Mouse (Mus musculus): Measurements from ENCODE around the gene Smoc1. TPM values are rescaled to one million over a fixed set of nuclear protein-coding genes. Genes with fewer than 3 reads are reported as not detected.

Gene Smoc1
- polyA plus RNA-seq, 1 experiment from 2014 or later = 7.9 TPM

DNA sequence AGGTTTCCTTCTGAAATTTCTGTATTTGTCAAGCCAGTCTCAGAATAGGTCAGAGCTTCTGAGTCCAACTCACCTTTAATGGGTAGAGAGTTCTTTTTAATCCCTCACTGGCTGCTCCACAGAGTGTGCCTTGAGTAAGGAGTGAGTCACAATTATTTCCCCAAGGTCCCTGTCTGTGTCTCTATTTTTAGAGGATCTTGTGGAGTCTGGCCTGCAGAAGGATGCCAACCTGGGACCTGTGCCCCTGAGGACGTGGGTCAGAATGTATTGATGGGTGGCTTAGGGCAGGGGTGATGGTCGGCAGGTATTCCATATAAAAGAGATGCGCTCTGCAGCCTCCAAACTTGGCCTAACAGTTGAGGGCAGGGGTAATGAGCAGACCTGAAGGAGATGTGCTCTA is 115.6 kb downstream of the Smoc1 start:
- Histone ChIP-seq H3K9ac (ENCODE audit: low read length) (no peak overlapping the region), H3K4me1 (ENCODE audit: control insufficient read depth, insufficient read depth, low read length) (no peaks in the 10 kb centered on the region), H3K4me3 (replicated peaks; ENCODE audit: low read length) (no peak overlapping the region), H3K36me3 (ENCODE audit: control insufficient read depth, insufficient read depth, low read length) (no peaks in the 10 kb centered on the region), H3K9me3 (replicated peaks; ENCODE audit: control insufficient read depth, low read length) (no peaks in the 10 kb centered on the region), H3K27ac (ENCODE audit: low read length) (no peak overlapping the region), H3K4me2 (ENCODE audit: low read depth, low read length) (no peak overlapping the region), H3K27me3 (ENCODE audit: control insufficient read depth, insufficient read depth, low read length) (no peaks in the 10 kb centered on the region)
- 86% methylated on average over 3 of the region's 3 CpGs for WGBS
- ATAC-seq (ENCODE audit: insufficient read depth, low FRiP score) = no peak

DNA sequence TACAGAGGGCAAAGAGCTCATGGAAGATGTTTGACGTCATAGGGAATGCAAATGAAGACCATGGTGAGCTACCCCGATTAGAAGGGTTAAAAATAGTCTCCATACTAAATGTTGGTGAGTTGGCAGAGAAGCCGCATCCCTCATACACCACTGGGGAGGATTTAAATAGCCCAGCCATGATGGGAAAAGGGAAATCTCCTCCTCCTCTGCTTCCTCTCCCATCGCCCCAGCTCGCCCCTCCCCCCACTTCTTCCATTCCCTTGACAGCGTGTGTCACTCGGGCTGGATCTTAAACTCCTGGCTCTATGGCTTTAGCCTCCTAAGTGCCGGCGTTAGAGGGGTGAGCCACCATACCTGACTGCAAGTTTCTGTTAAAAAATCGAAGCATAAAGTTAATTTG is 117.6 kb downstream of the Smoc1 start:
- ATAC-seq (ENCODE audit: insufficient read depth, low FRiP score) = no peak
- WGBS = 51% methylated on average over 10 of the region's 10 CpGs
- H3K4me3 ChIP-seq (replicated peaks; ENCODE audit: low read length) = no peak overlapping the region
- no peak overlapping the region for H3K9ac ChIP-seq (ENCODE audit: low read length)
- no peaks in the 10 kb centered on the region for H3K9me3 ChIP-seq (replicated peaks; ENCODE audit: control insufficient read depth, low read length)
- H3K36me3 ChIP-seq (ENCODE audit: control insufficient read depth, insufficient read depth, low read length) = no peaks in the 10 kb centered on the region
- no peak overlapping the region for H3K27ac ChIP-seq (ENCODE audit: low read length)
- H3K4me1 ChIP-seq (ENCODE audit: control insufficient read depth, insufficient read depth, low read length) = no peaks in the 10 kb centered on the region
- H3K27me3 ChIP-seq (ENCODE audit: control insufficient read depth, insufficient read depth, low read length) = no peaks in the 10 kb centered on the region
- H3K4me2 ChIP-seq (ENCODE audit: low read depth, low read length) = no peak overlapping the region

DNA sequence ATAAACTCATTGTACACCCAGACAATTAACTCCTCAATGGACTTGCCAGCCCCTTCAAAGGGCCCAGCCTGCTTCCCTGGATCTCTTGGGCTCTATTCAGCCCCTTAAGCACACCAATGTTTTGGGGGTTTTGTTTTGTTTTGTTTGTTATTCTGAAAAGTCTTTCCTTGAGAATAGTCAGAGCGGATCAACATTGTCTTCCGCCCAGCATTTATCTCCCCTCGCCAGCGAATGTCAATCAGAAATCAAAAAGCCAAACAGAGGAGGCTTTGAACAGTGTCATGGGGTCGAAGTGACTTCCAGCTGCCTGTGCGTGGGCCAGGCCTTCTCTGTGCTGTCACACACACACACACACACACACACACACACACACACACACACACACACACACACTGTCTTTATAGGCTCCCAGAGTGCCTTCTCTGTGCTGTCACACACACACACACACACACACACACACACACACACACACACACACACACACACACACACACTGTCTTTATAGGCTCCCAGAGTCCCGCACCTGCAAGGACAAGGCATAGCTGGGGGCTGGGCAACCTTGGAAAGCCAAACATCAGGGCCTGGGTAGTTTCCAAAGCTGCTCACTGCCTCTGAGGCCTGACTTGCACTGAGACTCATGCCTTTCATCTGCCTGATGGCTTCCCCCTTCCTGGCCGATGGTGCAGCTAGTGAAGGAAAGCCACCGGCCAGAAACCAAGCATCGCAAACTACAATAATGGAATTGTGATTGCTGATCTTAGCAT is 120.0 kb downstream of the Smoc1 start:
- no peaks in the 10 kb centered on the region for H3K4me1 ChIP-seq (ENCODE audit: control insufficient read depth, insufficient read depth, low read length)
- H3K36me3 ChIP-seq (ENCODE audit: control insufficient read depth, insufficient read depth, low read length) = no peaks in the 10 kb centered on the region
- no peaks in the 10 kb centered on the region for H3K9me3 ChIP-seq (replicated peaks; ENCODE audit: control insufficient read depth, low read length)
- H3K9ac ChIP-seq (ENCODE audit: low read length) = no peak overlapping the region
- WGBS = 49% methylated on average over 10 of the region's 10 CpGs
- no peak overlapping the region for H3K4me3 ChIP-seq (replicated peaks; ENCODE audit: low read length)
- H3K27me3 ChIP-seq (ENCODE audit: control insufficient read depth, insufficient read depth, low read length) = no peaks in the 10 kb centered on the region
- ATAC-seq (ENCODE audit: insufficient read depth, low FRiP score) = no peak
- H3K4me2 ChIP-seq (ENCODE audit: low read depth, low read length) = no peak overlapping the region
- no peak overlapping the region for H3K27ac ChIP-seq (ENCODE audit: low read length)

DNA sequence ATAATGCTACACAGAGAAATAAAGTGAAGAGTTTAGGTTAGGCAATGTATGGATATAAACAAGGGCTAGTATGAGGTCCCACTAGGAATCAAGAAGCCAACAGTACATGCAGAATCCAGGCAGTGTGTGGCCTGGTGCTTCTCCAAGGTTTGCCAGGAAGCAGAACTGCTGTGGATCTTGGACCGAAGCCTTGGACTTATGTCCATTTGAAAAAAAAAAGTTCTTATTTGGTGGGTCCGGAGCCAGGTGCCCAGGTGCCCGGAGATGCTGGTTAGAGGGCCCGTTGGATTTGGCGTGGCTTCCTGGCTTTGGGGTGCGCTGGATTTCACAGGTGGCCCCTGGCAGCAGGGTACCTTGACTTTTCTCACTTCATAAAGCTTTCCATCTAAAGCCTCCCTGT is 121.3 kb downstream of the Smoc1 start:
- Histone ChIP-seq H3K9me3 (replicated peaks; ENCODE audit: control insufficient read depth, low read length) (no peaks in the 10 kb centered on the region), H3K9ac (ENCODE audit: low read length) (no peak overlapping the region), H3K36me3 (ENCODE audit: control insufficient read depth, insufficient read depth, low read length) (no peaks in the 10 kb centered on the region), H3K27me3 (ENCODE audit: control insufficient read depth, insufficient read depth, low read length) (no peaks in the 10 kb centered on the region), H3K4me1 (ENCODE audit: control insufficient read depth, insufficient read depth, low read length) (no peaks in the 10 kb centered on the region), H3K27ac (ENCODE audit: low read length) (no peak overlapping the region), H3K4me2 (ENCODE audit: low read depth, low read length) (no peak overlapping the region), H3K4me3 (replicated peaks; ENCODE audit: low read length) (no peak overlapping the region)
- 95% methylated on average over 6 of the region's 6 CpGs for WGBS
- no peak for ATAC-seq (ENCODE audit: insufficient read depth, low FRiP score)

DNA sequence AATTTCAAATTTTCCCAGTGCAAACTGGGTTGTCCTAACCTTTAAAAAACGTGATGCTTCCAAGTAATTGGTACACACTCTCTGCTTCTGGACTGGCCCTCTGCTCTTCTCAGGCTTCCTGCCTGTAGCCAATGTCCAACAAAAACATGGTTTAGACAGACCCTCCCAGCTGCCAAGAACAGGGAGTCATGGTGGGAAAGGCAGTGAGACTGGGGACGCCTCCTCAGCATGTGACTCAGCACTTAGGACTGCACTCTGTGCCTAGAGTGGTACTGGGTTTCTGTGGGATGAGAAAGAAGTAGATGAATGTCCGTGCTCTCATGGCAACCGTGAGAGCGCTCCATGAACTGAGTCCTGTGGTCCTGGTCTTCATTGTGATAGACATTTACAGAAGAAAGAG is 124.3 kb downstream of the Smoc1 start:
- Histone ChIP-seq H3K4me2 (ENCODE audit: low read depth, low read length) (no peak overlapping the region), H3K4me1 (ENCODE audit: control insufficient read depth, insufficient read depth, low read length) (no peaks in the 10 kb centered on the region), H3K9me3 (replicated peaks; ENCODE audit: control insufficient read depth, low read length) (no peaks in the 10 kb centered on the region), H3K9ac (ENCODE audit: low read length) (no peak overlapping the region), H3K27me3 (ENCODE audit: control insufficient read depth, insufficient read depth, low read length) (no peaks in the 10 kb centered on the region), H3K36me3 (ENCODE audit: control insufficient read depth, insufficient read depth, low read length) (no peaks in the 10 kb centered on the region), H3K4me3 (replicated peaks; ENCODE audit: low read length) (no peak overlapping the region), H3K27ac (ENCODE audit: low read length) (no peak overlapping the region)
- WGBS = 80% methylated on average over 5 of the region's 5 CpGs
- no peak; the same call in 1 of the 2 replicates for ATAC-seq (ENCODE audit: insufficient read depth, low FRiP score)

DNA sequence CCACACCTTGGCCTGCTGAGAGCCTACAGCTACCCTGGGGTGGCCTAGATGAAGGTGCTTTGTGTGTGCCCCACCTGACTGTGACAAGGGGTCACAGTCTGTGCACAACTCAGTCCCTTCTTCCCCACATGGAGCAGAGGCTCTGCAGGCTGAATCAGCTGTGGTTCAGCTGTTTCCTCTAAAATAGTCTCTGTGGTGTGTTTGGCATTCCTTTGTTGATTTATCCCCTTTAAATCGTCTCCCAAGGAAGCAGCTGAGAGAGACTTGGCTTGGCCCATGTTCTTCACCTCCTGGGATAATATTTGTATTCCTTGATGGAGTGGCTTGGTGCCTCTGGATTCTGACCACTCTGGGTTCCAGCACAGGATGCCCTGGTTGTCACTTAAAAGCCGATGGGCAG is 125.5 kb downstream of the Smoc1 start:
- Histone ChIP-seq H3K27ac (ENCODE audit: low read length) (no peak overlapping the region), H3K4me2 (ENCODE audit: low read depth, low read length) (no peak overlapping the region), H3K36me3 (ENCODE audit: control insufficient read depth, insufficient read depth, low read length) (no peaks in the 10 kb centered on the region), H3K9me3 (replicated peaks; ENCODE audit: control insufficient read depth, low read length) (no peaks in the 10 kb centered on the region), H3K9ac (ENCODE audit: low read length) (no peak overlapping the region), H3K4me1 (ENCODE audit: control insufficient read depth, insufficient read depth, low read length) (no peaks in the 10 kb centered on the region), H3K4me3 (replicated peaks; ENCODE audit: low read length) (no peak overlapping the region), H3K27me3 (ENCODE audit: control insufficient read depth, insufficient read depth, low read length) (no peaks in the 10 kb centered on the region)
- 42% methylated on average over 2 of the region's 2 CpGs for WGBS
- no peak for ATAC-seq (ENCODE audit: insufficient read depth, low FRiP score)

- WGBS = 74% methylated on average over 6 of the region's 6 CpGs
- Histone ChIP-seq H3K4me3 (replicated peaks; ENCODE audit: low read length) (no peak overlapping the region), H3K27ac (ENCODE audit: low read length) (no peak overlapping the region), H3K36me3 (ENCODE audit: control insufficient read depth, insufficient read depth, low read length) (no peaks in the 10 kb centered on the region), H3K4me2 (ENCODE audit: low read depth, low read length) (no peak overlapping the region), H3K9me3 (replicated peaks; ENCODE audit: control insufficient read depth, low read length) (no peaks in the 10 kb centered on the region), H3K9ac (ENCODE audit: low read length) (no peak overlapping the region), H3K4me1 (ENCODE audit: control insufficient read depth, insufficient read depth, low read length) (no peaks in the 10 kb centered on the region), H3K27me3 (ENCODE audit: control insufficient read depth, insufficient read depth, low read length) (no peaks in the 10 kb centered on the region)
- no peak for ATAC-seq (ENCODE audit: insufficient read depth, low FRiP score)
Observed at GRCm38 (mm10) chr12:81155675-81156074, 129.1 kb downstream of the Smoc1 start.

GRCm38 (mm10) chr12:81156841-81157240 is 130.2 kb downstream of the Smoc1 start:
- WGBS = 51% methylated on average over 8 of the region's 8 CpGs
- H3K27ac ChIP-seq (ENCODE audit: low read length) = no peak overlapping the region
- no peaks in the 10 kb centered on the region for H3K9me3 ChIP-seq (replicated peaks; ENCODE audit: control insufficient read depth, low read length)
- H3K4me1 ChIP-seq (ENCODE audit: control insufficient read depth, insufficient read depth, low read length) = no peaks in the 10 kb centered on the region
- H3K36me3 ChIP-seq (ENCODE audit: control insufficient read depth, insufficient read depth, low read length) = no peaks in the 10 kb centered on the region
- no peak overlapping the region for H3K9ac ChIP-seq (ENCODE audit: low read length)
- ATAC-seq (ENCODE audit: insufficient read depth, low FRiP score) = no peak
- H3K4me2 ChIP-seq (ENCODE audit: low read depth, low read length) = no peak overlapping the region
- no peak overlapping the region for H3K4me3 ChIP-seq (replicated peaks; ENCODE audit: low read length)
- H3K27me3 ChIP-seq (ENCODE audit: control insufficient read depth, insufficient read depth, low read length) = no peaks in the 10 kb centered on the region

DNA sequence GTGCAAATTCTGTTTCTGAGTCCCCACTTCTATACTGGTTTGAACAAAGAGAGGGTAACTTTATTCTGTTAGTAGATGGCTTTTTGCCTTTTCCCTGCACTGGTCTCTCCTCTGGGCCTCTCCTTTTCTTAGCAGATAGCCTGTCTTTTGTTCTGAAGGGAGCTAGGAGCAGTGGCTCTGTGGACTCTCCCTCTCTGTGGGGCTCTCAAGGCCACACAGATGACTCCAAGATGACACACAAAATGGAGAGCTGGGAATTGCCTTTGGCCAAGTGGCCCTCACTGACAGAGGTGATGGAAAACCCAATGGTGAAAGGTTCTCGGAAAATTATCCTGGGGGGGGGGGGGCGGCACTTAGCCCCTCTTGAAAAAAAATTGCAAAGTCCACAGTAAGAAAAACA is 133.3 kb downstream of the Smoc1 start:
- H3K9me3 ChIP-seq (replicated peaks; ENCODE audit: control insufficient read depth, low read length) = no peaks in the 10 kb centered on the region
- no peak for ATAC-seq (ENCODE audit: insufficient read depth, low FRiP score)
- H3K27me3 ChIP-seq (ENCODE audit: control insufficient read depth, insufficient read depth, low read length) = no peaks in the 10 kb centered on the region
- H3K9ac ChIP-seq (ENCODE audit: low read length) = no peak overlapping the region
- no peak overlapping the region for H3K27ac ChIP-seq (ENCODE audit: low read length)
- WGBS = 41% methylated on average over 2 of the region's 2 CpGs
- no peaks in the 10 kb centered on the region for H3K4me1 ChIP-seq (ENCODE audit: control insufficient read depth, insufficient read depth, low read length)
- no peaks in the 10 kb centered on the region for H3K36me3 ChIP-seq (ENCODE audit: control insufficient read depth, insufficient read depth, low read length)
- H3K4me3 ChIP-seq (replicated peaks; ENCODE audit: low read length) = no peak overlapping the region
- no peak overlapping the region for H3K4me2 ChIP-seq (ENCODE audit: low read depth, low read length)
